Mouse (Mus musculus): ENCODE measurements at regions not wholly inside any gene's neighbourhood (a gene's known extent, or its start where the extent isn't known, plus 50 kb on each side); places are given as distances from the start of the nearest gene placed in this dataset.
"Not testable (repeated sequence)": the region's sequence is repeated elsewhere in the genome, so short reads cannot be mapped to it uniquely, and the experiment has no call there.

DNA sequence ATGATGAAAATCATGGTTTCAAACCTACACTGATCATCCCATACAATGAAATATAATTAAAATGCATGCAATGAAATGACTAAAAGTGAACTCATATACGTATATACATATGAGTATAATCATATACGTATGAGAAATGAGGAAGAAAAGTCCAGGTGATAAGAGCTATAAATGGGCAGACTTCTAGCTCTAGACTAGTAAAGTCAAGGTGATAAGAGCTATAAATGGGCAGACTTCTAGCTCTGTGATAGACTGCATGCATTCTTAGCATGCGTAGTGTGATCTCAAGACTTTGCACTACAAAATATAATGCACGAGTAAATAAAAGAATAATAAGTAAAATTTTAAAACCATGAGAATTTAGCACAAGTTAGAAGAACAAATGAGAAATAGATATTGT, 606.2 kb upstream of the Gpc5 start:
- no peak for DNase-seq (ENCODE audit: low read depth)

DNA sequence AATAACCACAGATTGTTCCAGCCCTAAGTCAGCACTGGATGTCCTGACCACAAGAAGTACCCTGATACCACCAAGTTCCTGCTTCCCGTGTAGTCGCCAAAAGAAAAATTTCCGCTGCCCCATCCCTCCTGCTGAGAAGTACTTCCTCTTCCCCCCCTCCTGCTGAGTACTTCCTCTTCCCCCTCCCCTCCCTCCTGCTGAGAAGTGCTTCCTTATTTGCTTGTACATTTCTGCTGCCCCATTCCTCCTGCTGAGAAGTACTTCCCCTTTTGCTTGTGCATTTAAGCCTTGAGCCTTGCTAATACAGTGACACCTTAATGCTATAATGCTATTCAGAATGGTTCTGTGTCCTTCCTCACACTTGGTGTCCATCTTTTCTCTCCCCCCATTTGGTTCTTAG, 598.6 kb upstream of the Gpc5 start:
- DNase-seq (ENCODE audit: low read depth): not testable (repeated sequence)

DNA sequence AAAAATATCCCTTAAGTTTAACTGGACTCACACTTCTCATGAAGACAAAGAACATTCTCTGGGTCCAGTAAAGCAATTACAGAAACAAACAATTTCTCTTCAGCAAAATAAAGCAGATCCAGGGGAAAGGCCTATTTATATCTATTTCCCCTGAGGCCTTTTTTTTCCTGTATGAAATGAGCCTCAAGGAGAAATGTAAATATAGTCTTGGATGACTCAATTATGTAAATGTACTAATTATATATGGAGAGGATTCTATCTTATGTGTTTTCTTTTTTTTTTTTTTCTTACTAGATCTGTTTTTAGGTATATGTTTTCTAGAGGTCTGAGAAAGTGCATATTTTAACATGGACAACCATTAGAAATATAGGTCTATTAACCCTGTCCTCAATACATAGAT, 587.0 kb upstream of the Gpc5 start:
- no peak for DNase-seq (ENCODE audit: low read depth)

DNA sequence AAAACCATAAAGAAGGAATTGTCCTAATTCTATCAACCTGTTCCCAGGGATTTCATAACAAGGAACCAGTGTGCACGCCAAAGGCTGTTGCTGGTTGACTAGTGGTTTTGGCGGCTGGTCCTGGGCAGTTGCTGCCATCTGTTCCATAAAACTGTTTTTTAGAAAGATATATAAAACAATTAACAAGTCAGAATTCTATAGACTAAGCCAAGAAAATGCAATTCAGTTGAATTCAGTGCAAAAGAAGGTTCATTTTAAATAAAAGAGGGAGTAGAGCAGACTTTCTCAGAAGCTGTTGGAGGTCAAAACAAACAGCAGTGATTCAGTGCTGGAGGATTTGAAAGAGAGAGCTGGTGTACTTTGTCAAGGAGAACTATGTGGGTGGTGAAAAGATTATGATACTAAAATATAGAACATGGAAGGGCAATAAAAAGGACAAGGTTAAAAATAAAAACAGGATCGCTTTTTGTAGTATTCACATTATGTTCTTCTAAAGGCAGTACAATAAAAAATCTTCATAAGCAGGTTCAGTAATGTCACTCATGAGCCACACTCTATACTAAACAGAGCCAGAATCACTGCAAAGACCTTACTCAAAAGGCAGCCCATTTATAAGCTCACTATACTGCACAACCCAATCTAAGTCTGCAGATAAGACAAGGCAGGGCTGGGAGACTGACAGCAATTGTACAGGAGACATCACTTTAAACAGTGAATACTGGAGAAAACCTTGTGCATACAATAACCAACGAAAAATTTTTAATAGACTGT, 543.9 kb upstream of the Gpc5 start:
- no peak for DNase-seq (ENCODE audit: low read depth)

DNA sequence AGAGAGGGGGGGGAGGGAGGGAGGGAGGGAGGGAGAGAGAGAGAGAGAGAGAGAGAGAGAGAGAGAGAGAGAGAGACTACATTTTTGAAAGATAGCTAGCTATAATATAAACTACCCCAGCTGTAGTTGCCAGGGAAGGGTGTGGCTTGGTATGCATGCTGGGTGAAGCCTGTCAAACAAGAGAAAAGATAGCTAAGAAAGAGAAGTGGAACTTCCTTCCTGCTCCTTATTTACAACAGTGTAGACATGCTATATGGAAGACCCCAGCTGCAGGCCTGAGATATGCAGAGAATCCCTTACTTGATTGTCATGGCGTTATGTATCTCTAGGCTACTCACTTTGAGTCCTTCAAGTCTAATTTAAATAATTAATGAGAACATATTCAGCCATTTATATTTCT, 542.9 kb upstream of the Gpc5 start:
- DNase-seq (ENCODE audit: low read depth): no peak

DNA sequence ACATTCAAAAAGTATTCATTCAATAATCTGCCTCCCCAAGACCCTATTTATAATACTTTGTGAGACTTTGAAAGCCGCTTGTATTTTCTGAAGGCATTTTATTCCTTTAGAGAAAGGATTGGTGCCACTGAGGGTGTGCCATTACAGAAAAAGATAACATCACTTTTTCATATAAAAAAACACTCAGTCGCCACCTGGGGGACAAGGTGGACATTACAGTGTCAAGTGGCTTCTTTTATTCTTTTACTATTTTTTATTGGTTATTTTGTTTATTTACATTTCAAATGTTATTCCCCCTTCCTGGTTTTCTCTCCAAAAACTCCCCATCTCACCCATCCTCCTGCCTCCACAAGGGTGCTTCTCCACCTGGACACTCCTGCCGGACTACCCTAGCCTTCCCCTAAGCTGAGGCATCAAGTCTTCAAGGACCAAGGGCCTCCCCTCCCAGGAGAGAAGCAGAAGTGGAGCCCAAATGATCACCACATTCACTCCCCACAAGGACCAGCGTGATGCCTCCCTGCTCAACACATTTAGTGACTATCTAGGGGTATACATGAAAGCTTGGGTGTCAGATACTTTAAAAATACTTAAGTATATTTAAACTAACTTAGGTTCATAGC, 525.5 kb upstream of the Gpc5 start:
- DNase-seq (ENCODE audit: low read depth): no peak

DNA sequence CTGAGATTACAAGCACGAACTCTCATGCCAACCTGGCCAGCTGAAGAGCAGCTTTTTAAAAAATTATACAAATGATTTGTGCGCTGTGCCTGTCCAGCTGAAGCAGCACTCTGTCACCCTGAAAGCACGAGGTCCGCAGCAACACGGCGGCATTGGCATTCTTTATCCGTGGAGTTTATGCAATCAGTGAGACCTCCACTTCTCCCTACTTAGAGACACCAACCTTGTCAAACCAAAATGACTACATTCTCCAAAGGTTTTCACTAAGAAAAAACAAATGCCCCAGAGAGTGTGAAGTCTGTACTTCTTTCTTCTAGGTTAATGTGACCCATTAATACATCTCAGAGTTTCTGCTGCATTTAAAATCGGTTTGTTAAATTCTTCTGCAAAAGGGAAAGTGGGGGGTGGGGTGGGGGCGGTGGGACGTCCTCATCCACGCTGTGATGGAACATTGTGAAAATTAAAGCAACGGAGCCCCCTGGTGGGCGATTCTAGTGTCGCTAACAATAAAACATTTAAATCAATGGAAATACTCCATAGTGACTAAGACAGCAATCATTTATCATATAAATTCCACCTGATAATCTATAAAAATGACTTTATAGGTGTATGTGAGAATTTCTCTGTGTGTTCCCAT, 524.2 kb upstream of the Gpc5 start:
- no peak for DNase-seq (ENCODE audit: low read depth)

DNA sequence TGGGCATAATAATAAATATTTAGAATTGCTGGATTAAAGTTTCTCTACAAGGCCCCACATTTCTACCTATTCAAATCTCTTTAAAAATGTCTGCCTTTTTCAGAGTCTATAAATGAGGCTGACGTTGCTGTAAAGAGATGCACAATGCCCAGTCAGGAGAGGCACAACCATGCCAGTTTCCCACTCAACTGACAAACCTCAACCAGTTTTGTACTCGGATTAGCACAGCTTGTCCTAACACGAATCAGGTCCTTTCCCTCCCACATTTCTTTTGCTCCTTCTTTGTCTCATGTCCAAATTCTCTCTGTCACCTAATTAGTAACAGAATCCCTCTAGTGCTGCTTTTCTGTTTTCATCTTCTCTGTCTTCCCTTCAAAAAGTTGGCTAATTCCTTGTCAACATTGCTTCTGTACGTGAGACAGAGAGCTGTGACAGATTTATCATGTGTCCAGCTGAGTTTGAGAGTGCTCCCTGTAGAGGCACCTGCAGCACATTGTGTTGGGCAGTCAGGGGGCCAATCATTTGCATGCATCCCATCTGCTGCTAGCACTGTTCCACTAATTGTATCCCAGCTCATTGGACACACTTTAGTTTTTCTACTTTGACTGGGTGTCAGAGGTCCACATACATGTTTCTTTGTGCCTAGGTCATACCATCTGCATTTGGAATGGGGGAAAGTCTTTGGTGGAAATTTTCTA, 504.5 kb upstream of the Gpc5 start:
- DNase-seq (ENCODE audit: low read depth): no peak

DNA sequence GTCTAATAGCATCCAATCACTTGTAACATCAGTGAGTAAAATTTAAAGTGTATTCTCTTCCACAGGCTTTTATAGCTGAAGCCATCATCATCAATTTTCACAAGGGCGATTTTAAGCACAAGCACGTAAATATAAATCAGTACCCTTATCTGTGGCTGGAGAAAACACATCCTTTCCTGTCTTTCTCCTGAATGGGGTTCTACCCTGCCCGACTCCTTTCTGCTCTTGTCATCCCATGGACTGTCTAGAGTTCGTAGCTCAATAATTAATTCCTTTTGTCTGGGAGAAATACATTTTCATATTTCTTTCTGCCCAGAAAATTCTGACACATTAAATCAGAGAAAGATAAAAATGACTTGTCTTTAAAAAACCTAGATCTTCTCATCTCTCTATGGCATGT, 482.7 kb upstream of the Gpc5 start:
- DNase-seq (ENCODE audit: low read depth): no peak

DNA sequence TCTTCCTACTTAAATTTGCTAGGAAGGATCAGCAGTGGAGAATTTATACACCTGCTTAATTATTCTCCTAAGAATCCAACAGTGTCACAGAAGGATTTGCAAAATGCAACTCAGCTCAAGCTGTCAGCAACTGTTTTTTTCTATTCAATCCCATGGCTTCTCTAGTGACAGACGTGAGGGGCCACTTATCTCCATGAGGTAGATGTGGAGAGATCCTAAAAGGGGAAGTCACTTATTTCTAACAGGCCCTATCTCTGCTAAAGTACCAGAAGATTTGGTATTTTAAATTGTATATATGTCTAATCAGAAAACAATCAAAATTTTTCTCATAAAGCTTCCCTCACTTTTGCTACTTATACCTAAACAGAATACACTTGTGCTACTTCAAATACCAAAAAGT, 479.6 kb upstream of the Gpc5 start:
- DNase-seq (ENCODE audit: low read depth): no peak

DNA sequence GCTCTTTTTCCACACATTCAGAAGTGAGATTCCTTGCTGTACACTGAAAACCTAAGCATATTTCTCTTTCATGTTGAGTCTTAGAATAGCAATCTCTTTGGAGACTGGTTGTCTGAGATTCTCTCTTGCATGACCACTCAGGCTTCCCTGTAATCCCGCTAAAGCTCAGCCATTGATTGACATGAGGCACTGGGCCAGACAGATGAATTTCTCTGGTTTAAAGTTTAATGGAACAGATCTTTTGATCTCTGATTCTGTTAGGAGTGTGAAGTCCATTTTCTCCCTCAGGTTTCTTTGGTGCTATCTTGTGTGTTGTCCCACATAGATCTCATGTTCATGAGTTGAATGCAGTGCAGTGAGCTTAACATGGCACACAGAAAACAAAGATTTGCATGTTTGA, 435.4 kb upstream of the Gpc5 start:
- DNase-seq (ENCODE audit: low read depth): no peak

DNA sequence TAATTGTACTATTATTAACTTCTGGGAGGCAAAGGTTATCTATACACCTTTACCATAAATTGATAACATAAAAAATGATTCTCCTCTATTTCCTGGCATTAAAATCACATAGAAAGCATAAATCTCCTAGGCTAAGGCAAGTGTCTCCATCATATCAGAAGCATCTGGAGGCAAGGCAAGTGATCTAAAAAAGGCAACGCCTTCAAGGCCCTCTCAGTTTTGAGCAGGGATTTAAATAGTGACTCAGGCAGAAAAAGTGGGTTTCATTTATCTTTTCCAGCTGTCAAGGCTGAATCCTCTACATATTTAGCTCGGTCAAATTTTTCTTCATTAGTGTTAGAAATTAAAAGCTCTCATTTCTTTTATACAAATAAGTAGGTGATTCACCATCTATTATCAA, 430.0 kb upstream of the Gpc5 start:
- DNase-seq (ENCODE audit: low read depth): no peak

DNA sequence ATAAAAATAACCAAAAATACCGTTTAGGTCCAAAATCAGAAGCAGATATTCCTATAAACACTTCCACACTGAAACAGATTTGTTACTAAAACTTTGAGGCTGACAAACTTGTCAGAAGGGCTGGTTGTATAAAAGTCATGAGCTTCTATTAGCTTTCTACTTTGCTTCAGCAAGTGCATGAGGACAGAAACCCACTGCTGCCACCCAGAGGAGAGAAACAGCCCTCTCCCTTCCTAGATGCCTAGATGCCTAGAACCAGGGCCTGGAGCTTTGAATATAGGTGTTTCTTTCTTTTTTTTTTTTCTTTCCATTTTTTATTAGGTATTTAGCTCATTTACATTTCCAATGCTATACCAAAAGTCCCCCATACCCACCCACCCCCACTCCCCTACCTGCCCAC, 406.9 kb upstream of the Gpc5 start:
- no peak for DNase-seq (ENCODE audit: low read depth)

DNA sequence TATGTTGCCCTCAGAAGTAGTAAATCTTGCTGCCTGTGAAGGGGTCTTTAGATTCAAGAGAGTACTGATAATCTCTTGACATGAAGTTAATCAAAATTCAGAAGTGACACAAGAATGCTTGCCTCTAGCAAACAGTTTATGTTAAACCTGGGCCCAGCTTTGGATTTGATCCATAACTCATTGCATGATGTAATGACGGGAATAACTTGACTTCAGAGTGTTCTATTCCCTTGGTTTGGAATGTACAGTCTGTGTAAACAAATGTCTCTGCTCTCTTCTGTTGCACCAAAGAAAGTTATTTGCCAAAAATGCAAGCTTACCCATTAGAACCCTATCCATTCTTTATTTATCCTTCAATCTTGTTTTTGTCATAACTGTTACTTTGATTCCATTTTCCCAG, 397.1 kb upstream of the Gpc5 start:
- DNase-seq (ENCODE audit: low read depth): no peak

DNA sequence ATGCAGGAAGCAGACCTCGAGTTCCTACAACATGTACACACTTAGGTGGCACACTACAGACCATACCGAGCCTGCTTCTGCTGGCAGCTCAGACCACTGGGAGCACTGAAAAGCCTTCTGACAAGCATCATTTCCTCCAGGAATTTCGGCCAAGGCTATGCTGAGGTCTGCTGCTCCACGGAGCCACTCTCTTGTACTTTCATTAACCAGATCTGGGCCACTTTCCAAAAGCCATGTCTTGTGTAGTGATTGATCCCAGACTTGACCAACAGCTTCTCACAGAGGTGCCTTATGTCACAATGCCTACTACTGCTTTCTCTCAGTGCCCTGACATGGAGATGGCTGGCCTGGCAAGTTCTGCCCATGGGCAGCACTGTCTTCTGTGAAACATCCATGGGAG, 394.5 kb upstream of the Gpc5 start:
- no peak for DNase-seq (ENCODE audit: low read depth)

DNA sequence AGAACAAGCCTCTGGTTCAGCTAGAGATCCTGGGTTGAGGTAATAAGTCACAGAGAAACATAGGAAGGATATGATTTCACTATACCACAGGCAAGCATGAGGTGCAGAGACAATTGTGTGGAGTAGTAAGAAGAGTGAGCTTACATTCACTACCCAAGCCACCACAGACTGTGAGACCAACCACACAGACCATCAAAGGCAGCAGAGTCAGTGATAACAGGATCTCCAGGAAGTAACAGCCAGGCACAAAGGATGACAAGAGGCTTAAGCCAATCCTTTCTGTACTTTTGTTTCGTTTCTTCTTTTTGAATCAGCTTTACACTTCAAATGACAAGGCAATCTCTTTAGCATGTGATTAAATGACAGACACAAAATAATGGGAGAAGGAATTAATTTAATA, 368.9 kb upstream of the Gpc5 start:
- no peak for DNase-seq (ENCODE audit: low read depth)

DNA sequence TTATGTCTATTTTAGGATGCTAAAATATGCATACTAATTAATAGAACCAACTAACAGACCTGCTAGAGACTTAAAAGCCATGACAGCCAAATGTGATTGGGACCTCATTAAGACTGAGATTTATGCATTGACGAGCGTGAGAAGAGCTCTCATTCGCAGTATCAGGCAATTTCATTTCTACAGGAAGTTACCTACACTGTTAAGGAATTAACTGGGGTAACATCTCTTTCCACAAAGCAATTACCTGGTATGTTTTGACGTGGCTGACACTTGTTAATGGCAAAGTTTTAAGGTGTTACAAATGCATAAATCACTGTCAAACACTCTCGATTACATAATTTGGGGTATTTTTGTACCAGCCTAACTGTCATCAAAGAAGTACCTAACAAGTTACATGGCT, 324.7 kb upstream of the Gpc5 start:
- no peak for DNase-seq (ENCODE audit: low read depth)

DNA sequence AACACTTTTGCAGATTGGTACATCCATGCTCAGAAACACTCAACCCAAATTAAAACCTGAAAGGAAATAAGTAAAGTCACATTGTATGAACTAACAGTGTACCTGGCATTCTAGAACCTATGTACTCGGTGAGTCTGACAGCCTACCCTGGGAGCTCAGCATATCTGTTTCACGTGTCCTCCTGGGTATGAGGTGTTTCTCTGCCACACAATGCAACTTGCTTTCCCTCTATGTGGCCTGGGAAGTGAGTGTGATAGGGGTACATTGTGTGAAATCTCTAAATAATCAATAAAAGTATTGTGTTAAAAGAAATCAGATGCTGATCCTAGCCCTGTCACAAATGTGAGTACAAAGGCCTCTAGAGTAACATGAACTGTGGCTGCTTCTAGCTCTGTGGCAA, 315.3 kb upstream of the Gpc5 start:
- no peak for DNase-seq (ENCODE audit: low read depth)

DNA sequence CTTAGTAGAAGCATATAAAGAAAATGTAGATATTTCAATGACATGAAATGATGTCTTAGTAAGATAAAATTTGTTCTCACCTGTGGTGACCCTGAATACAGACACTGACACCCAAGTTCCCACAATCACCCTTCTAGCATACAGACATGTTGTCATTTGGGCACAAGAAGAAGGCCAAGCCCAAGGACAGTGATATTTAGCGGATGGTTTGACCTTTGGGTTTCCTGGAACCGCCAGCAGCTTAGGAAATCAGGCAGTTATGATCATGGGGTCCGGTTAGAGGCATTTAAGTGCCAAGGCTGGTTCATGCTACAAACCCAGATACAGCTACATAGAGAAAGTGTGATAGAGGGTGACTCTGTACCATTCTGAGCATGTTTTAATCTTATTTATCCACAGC, 310.2 kb upstream of the Gpc5 start:
- no peak for DNase-seq (ENCODE audit: low read depth)

DNA sequence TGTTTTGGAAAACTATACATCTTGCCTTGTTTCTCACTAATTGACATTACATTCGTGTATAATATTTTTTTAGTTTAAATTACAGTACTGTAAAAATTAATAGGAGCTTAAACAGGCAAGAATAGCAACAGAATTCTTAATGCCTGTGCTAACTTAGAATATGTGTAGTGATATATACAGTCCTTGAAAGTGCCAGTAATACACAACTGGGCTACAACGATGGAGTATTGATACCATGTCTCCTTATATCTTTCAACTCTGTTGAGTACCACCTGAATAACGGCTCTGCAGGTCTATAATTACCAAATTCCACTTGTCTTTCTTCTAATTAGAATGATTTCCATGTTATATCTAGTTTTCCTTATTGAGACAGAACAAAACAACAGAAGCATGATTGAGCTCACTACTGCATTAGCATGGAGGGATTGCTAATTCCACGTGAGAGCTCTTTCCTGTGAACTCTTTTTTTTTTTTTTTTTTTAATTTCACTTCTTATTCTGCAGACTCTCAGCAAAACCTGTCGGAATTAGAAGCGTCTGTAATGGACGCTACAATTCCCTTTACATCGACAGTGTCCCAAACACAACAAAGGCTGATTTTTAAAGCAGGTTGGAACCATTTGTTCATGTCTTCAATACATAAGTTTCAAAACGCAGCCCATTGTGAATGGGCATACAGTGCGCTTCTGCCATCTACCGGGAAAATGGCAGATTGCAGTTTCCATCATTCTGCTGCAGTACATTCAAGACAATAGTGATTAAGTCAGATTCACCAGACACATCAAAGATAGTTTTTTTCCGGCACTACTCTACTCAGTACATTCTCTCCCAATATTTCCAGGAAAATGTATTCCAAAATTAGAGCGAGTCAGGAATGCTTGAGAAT, 300.8 kb upstream of the Gpc5 start:
- peak; percentile 39 for DNase-seq (ENCODE audit: low read depth)

DNA sequence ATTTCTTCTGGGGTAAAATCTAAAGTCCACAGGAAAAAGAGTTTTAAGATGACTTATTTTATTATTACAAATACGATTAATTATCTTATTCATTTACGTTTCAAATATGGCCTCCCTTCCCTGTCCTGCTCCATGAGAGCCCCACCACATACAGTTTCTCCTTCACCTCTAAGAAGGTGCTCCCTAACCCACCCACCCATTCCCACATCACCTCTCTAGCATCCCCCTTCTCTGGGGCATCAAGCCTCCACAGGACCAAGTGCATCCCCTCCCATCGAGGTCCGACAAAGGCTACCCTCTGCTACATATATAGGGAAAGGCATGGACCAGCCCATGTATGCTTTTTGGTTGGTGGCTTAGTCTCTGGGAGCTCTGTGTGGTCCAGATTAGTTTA, 300.2 kb upstream of the Gpc5 start:
- DNase-seq (ENCODE audit: low read depth): no peak

DNA sequence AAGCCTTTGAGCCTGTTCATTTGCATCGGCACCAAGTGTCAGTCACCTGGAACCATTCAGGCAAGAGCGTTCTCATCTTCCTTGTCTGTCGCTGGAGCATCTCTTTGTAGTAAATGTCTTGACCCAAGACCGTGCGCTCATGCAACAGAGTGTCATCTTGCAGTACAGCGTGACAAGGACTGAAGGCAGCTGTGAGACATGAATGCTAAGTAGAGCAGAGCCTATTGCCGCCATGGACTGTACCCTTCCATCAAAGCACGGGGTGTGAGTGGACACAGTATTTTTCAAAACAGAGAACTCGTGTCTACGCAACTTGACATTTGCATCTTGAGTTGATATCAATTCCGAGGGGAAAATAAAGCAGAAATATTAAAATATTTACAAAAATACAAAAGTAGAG, 287.4 kb upstream of the Gpc5 start:
- DNase-seq (ENCODE audit: low read depth): no peak
